In the genomic region with DNA sequence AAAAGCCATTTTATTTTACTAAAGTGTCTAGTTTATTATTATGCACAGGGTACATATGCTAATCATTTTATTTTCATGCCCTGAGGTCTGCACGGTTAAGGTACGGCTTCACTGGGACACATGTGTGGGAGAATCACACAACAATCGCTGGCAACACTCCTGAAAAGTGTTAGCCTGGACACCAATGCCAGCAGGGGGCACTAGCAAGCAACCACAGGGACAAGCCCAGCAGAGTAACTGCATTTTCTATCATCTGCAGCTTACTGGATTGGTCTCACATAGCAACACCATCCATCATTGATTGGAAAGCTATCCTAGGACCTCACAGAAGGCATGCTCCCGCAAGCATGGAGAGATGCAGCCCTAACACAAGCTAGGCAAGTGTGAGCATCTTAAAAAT, we compare ENCODE assay signal across 8 mouse cellular contexts. TPM values are rescaled to one million over a fixed set of nuclear protein-coding genes. Genes with fewer than 3 reads are reported as not detected.
DNase-seq lines count a peak whose midpoint lies in the region; TF ChIP-seq lines count a peak whose summit lies in the region.

No protein-coding gene starts in this region.

- peak; percentile 50 for DNase-seq in urinary bladder, postnatal 25 days (ENCODE audit: low spot score)
- no peak for DNase-seq in urinary bladder, adult 2 months (ENCODE audit: low spot score)
- peak; percentile 91 to 92 for DNase-seq in cerebellum, postnatal 10 days
- peak; percentile 62 to 81 for DNase-seq in frontal cortex, postnatal 36 days (ENCODE audit: low spot score in 2 of 2)
- peak; percentile 65 to 80 for DNase-seq in layer of hippocampus, adult 2 months (ENCODE audit: low spot score in 2 of 2)
- peak; percentile 74 for DNase-seq in lung, postnatal 10 days
- DNase-seq in right cerebral cortex, adult 18-20 months, result peak; percentile 48
- DNase-seq in yolk sac, embryonic 10.5 days (ENCODE audit: low spot score), result no peak

- peak; percentile 91 for TF ChIP-seq CTCF in layer of hippocampus, adult 2 months (conservative IDR thresholded peaks at IDR 0.05)

- H3K27ac ChIP-seq in layer of hippocampus, adult 2 months, result no peak overlapping the region

- no peak overlapping the region for H3K4me3 ChIP-seq in layer of hippocampus, adult 2 months

RNA-seq across cellular contexts. Expression of a gene that starts 20.8 kb away (rescaled TPM):
- 20.0 and 27.3 TPM in 2 replicates for polyA plus RNA-seq in urinary bladder, adult 2 months (2012; rRNA removed)
- 10 to 100 TPM; 50.5 to 52.3 TPM for total RNA-seq in layer of hippocampus, adult 2 months (2021)

Comparison
In these comparisons a context has a peak if more than half of its experiments do, and no peak if none do; other contexts are left out.
1. DNase-seq: peak in urinary bladder, postnatal 25 days (single experiment), cerebellum, postnatal 10 days (2 of 2), frontal cortex, postnatal 36 days (2 of 2), layer of hippocampus, adult 2 months (2 of 2), lung, postnatal 10 days (single experiment) and right cerebral cortex, adult 18-20 months (single experiment); none in urinary bladder, adult 2 months (single experiment) and yolk sac, embryonic 10.5 days (single experiment).